ENCODE assay signal across 9 mouse cellular contexts in the genomic region with DNA sequence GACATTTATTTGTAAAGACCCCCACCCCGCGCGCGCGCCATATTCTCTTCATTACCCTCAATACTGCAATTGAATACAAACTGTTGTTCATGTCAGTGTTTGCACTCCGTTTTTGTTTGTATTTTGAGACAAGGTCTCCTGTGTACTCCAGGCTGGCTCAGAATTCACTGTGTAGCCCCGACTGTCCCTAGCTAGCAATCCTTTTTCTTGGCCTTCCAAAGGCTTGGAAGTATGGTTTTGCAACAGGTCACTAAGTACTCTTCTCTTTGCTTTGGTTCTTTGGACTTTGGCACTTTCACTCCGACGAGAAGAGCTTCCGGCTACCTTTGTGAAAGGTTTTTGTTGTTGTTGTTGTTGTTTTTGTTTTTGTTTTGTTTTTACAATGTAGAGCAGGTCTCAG. TPM values are rescaled to one million over a fixed set of nuclear protein-coding genes. Genes with fewer than 3 reads are reported as not detected.
DNase-seq lines count a peak whose midpoint lies in the region; ATAC-seq and TF ChIP-seq lines count a peak whose summit lies in the region.
"Had no signal": no experiment of that assay in that cellular context is flagged by ENCODE, and none has a peak within 500 bp of the region (broad histone marks: within the 10 kb centered on the region; RNA-seq: fewer than 3 reads in every experiment).

No protein-coding gene starts in this region.

- no peak overlapping the region for H3K27ac ChIP-seq in embryonic fibroblast, embryonic 13.5 days (ENCODE audit: insufficient read depth, low read length)
- H3K27ac ChIP-seq in kidney, embryonic 14.5 days (ENCODE audit: low read depth, low read length): no peak overlapping the region

- no peaks in the 10 kb centered on the region for H3K27me3 ChIP-seq in kidney, embryonic 14.5 days (ENCODE audit: control insufficient read depth, insufficient read depth, low read length)
- H3K27me3 ChIP-seq in myocyte (ENCODE audit: control insufficient read depth, insufficient read depth, insufficient read length): no peaks in the 10 kb centered on the region
- H3K27me3 ChIP-seq: Patski had no signal

- no peaks in the 10 kb centered on the region for H3K36me3 ChIP-seq in kidney, embryonic 14.5 days (ENCODE audit: control insufficient read depth, insufficient read depth, low read length)
- H3K36me3 ChIP-seq in myocyte (ENCODE audit: control insufficient read depth, insufficient read depth): no peaks in the 10 kb centered on the region

- peaks cover 31% of the 10 kb centered on the region for H3K79me2 ChIP-seq in myocyte (ENCODE audit: control insufficient read depth, insufficient read depth)

- ATAC-seq in kidney, embryonic 14.5 days (ENCODE audit: low FRiP score, low TSS enrichment): no peak

- H3K9ac ChIP-seq in kidney, embryonic 14.5 days (ENCODE audit: low read depth, low read length): peak overlapping the region; percentile 75

- H3K4me2 ChIP-seq in kidney, embryonic 14.5 days (replicated peaks; ENCODE audit: low read depth, low read length): peak overlapping the region; percentile 66
- H3K4me2 ChIP-seq in myocyte (ENCODE audit: low read depth): peak overlapping the region; percentile 98

- TF ChIP-seq CTCF in embryonic fibroblast, embryonic 13.5 days (IDR thresholded peaks at IDR 0.05; ENCODE audit: borderline replicate concordance, insufficient read depth, low read length): no peak

- H3K4me1 ChIP-seq in embryonic fibroblast, embryonic 13.5 days (ENCODE audit: control insufficient read depth, insufficient read depth, low read length): no peaks in the 10 kb centered on the region; the same call in 1 of the 2 replicates
- H3K4me1 ChIP-seq in kidney, embryonic 14.5 days (ENCODE audit: control insufficient read depth, insufficient read depth, low read length): peaks cover 8% of the 10 kb centered on the region; the same call in 1 of the 2 replicates

- no peaks in the 10 kb centered on the region for H3K9me3 ChIP-seq in kidney, embryonic 14.5 days (ENCODE audit: control insufficient read depth, low read length)

- 32% methylated on average over 10 of the region's 10 CpGs for WGBS in kidney, embryonic 14.5 days

- DNase-seq in cerebellum, adult 9-11 months: peak; percentile 11
- DNase-seq in cerebellum, adult 11-12 months: no peak
- DNase-seq in 3T3-L1 (ENCODE audit: low read depth, low spot score): peak; percentile 12
- DNase-seq in frontal cortex, adult 2 months (ENCODE audit: extremely low spot score in 1 of 2, low spot score in 1 of 2): no peak
- no peak for DNase-seq in left cerebral cortex, adult 11 months (ENCODE audit: low spot score)

- TF ChIP-seq POLR2A in embryonic fibroblast, embryonic 13.5 days (IDR thresholded peaks at IDR 0.05; ENCODE audit: low read depth, low read length): no peak
- no peak for TF ChIP-seq POLR2A in myocyte (IDR thresholded peaks at IDR 0.05; ENCODE audit: insufficient read length, low read depth)

- H3ac ChIP-seq in myocyte (ENCODE audit: control insufficient read depth, insufficient read length): peak overlapping the region; percentile 87

- H3K4me3 ChIP-seq in embryonic fibroblast, embryonic 13.5 days (ENCODE audit: insufficient read depth, low read length): peak overlapping the region; percentile 88
- H3K4me3 ChIP-seq in kidney, embryonic 14.5 days (ENCODE audit: low read length): peak overlapping the region; percentile 85
- H3K4me3 ChIP-seq in myocyte: peak overlapping the region; percentile 98

TF ChIP-seq in myocyte, 11 proteins besides CTCF, POLR2A, EP300 and RAD21:
- TF ChIP-seq TCF3 (IDR thresholded peaks at IDR 0.05; ENCODE audit: insufficient read length, low read depth): no peak
- no peak for TF ChIP-seq POLR2AphosphoS2 (IDR thresholded peaks at IDR 0.05; ENCODE audit: insufficient read length, low read depth)
- TF ChIP-seq CEBPB (IDR thresholded peaks at IDR 0.05; ENCODE audit: insufficient read depth, poor library complexity, severe bottlenecking): no peak
- no peak for TF ChIP-seq SRF (IDR thresholded peaks at IDR 0.05; ENCODE audit: control insufficient read depth, insufficient read length, low read depth)
- TF ChIP-seq MAX (IDR thresholded peaks at IDR 0.05; ENCODE audit: low read depth): no peak
- TF ChIP-seq USF1 (IDR thresholded peaks at IDR 0.05; ENCODE audit: low read depth): no peak
- no peak for TF ChIP-seq MYOG (IDR thresholded peaks at IDR 0.05; ENCODE audit: control insufficient read depth in 1 of 3, insufficient read depth in 1 of 3, insufficient read length in 2 of 3, low read depth in 2 of 3)
- no peak for TF ChIP-seq TCF12 (IDR thresholded peaks at IDR 0.05; ENCODE audit: insufficient read depth, poor library complexity, severe bottlenecking)
- TF ChIP-seq REST (IDR thresholded peaks at IDR 0.05; ENCODE audit: insufficient read depth, insufficient read length): no peak
- TF ChIP-seq MYOD1 (IDR thresholded peaks at IDR 0.05; ENCODE audit: control insufficient read depth in 1 of 3, insufficient read length in 2 of 3, low read depth in 2 of 3): no peak
- TF ChIP-seq E2F4 (IDR thresholded peaks at IDR 0.05; ENCODE audit: insufficient read depth): no peak

RNA-seq across cellular contexts. Expression of a gene that starts 1.2 kb away (rescaled TPM):
- polyA plus RNA-seq in embryonic fibroblast, embryonic 13.5 days (2011; ENCODE audit: insufficient read length, low read depth, missing spikeins): 28.7 and 32.8 TPM in 2 replicates
- polyA plus RNA-seq in kidney, embryonic 14.5 days (2014; fragmentation: Nextera tagmentation; extraction: Ambion mirVana): 37.8 and 46.2 TPM in 2 replicates
- polyA plus RNA-seq in myocyte (2012; fragmentation: generic; extraction: Trizol): 10.2 TPM
- polyA plus RNA-seq in frontal cortex, adult 2 months (2012; rRNA removed): 36.4 and 43.2 TPM in 2 replicates

RNA-seq across cellular contexts. Expression of a gene that starts 1.2 kb away (rescaled TPM):
- 23.0 and 28.4 TPM in 2 replicates for polyA plus RNA-seq in embryonic fibroblast, embryonic 13.5 days (2011; ENCODE audit: insufficient read length, low read depth, missing spikeins)
- polyA plus RNA-seq in kidney, embryonic 14.5 days (2014; fragmentation: Nextera tagmentation; extraction: Ambion mirVana): 41.3 and 43.5 TPM in 2 replicates
- polyA plus RNA-seq in myocyte (2012; fragmentation: generic; extraction: Trizol): 14.9 TPM
- polyA plus RNA-seq in frontal cortex, adult 2 months (2012; rRNA removed): 20.6 and 24.8 TPM in 2 replicates

Comparison
In these comparisons a context has a peak if more than half of its experiments do, and no peak if none do; other contexts are left out.
1. DNase-seq: peak in cerebellum, adult 9-11 months (single experiment) and 3T3-L1 (single experiment); none in cerebellum, adult 11-12 months (single experiment), frontal cortex, adult 2 months (0 of 2) and left cerebral cortex, adult 11 months (single experiment).
2. Peak in every context shown above with its lines, with median percentiles within 50 percentile points of each other: H3K4me3 ChIP-seq.